Mouse (Mus musculus) gastrocnemius, postnatal 36 days (tissue): Measurements from ENCODE around the gene Pex6. TPM values are rescaled to one million over a fixed set of nuclear protein-coding genes. Genes with fewer than 3 reads are reported as not detected.

Experiments used
- DNase-seq, 2 experiments: peaks; one replicate each; pipeline ENCODE4 v3.0.0; 2022
- intact Hi-C: fragments of 180-260 bp; cut with DNase I; formaldehyde crosslinking; loops from one replicate; pipeline ENCODE4 v1.15.1; 2025
- long read RNA-seq, 2 experiments: library from polyadenylated mRNA; stranded (forward); transcript quantifications; one replicate each; pipeline ENCODE4 v2.0.0; 2021
- total RNA-seq, 2 experiments: library from RNA; stranded (reverse); gene quantifications; 2 replicates each; pipeline ENCODE4 v1.2.3; 2021

Pex6 gene
- 10 to 100 TPM; 12.7 to 15.2 TPM for total RNA-seq
- long read RNA-seq, experiment 1, transcript Pex6-201 (17 exons, 3,200 nt), result major isoform, 7 of 15 reads
- long read RNA-seq, experiment 1, partial matches to known transcripts, result 5 of 15 reads
- long read RNA-seq, experiment 1, other reads (novel, unspliced or antisense), result 2 of 15 reads
- long read RNA-seq, experiment 2, transcript Pex6-201 (17 exons, 3,200 nt), result major isoform, 16 of 23 reads
- long read RNA-seq, experiment 2, partial matches to known transcripts, result 3 of 23 reads
- long read RNA-seq, experiment 2, other reads (novel, unspliced or antisense), result 4 of 23 reads

GRCm38 (mm10) chr17:46710959-46711597, at the start of gene Pex6:
Gene Pex6 (plus strand): TSS chr17:46711463.
- peak; percentile 86 to 91 for DNase-seq
- intact Hi-C loops, result loop anchor here (5.0 kb wide), 1 partner anchor 34 kb away; the partner anchor contains the start of gene Mea1

GRCm38 (mm10) chr17:46661981-46662380, 49.3 kb upstream of the Pex6 start:
- intact Hi-C loops, result no loop called here
- no peak for DNase-seq

- intact Hi-C loops, result loop anchor here (1.0 kb wide), 1 partner anchor 18 kb away; the partner anchor contains the start of gene Klhdc3
- no peak for DNase-seq
Measured at GRCm38 (mm10) chr17:46662730-46663129, 48.5 kb upstream of the Pex6 start.

GRCm38 (mm10) chr17:46667712-46668111, 43.6 kb upstream of the Pex6 start:
- no peak for DNase-seq
- intact Hi-C loops, result no loop called here

- no peak for DNase-seq
- intact Hi-C loops, result no loop called here
Measured at GRCm38 (mm10) chr17:46669911-46670310, 41.4 kb upstream of the Pex6 start.

- intact Hi-C loops, result no loop called here
- peak; percentile 88 for DNase-seq
Measured at GRCm38 (mm10) chr17:46673850-46674529, 37.3 kb upstream of the Pex6 start, which contains the start of gene Rrp36. Gene Rrp36 (minus strand): TSS chr17:46674352.

- DNase-seq, result no peak
- intact Hi-C loops, result loop anchor here (5.0 kb wide), 1 partner anchor 38 kb away; the partner anchor contains the start of gene Pex6
Measured at GRCm38 (mm10) chr17:46674530-46675283, 36.6 kb upstream of the Pex6 start.

GRCm38 (mm10) chr17:46678416-46678815, 32.8 kb upstream of the Pex6 start, which contains the start of gene Mea1:
Gene Mea1 (plus strand): TSS chr17:46678793.
- peak; percentile 47 to 51 for DNase-seq
- intact Hi-C loops, result loop anchor here (5.0 kb wide), 1 partner anchor 34 kb away; the partner anchor contains the start of gene Pex6

- intact Hi-C loops, result loop anchor here (5.0 kb wide), 1 partner anchor 33 kb away; the partner anchor contains the start of gene Pex6
Measured at GRCm38 (mm10) chr17:46678911-46679310, 32.4 kb upstream of the Pex6 start.

GRCm38 (mm10) chr17:46679843-46680759, 31.2 kb upstream of the Pex6 start:
- no peak for DNase-seq
- intact Hi-C loops, result loop anchor here (1.0 to 5.0 kb wide), 2 partner anchors 17 to 32 kb away; partner anchors contain the start of gene Pex6

More at GRCm38 (mm10) chr17:46678911-46679310, 32.4 kb upstream of the Pex6 start:
- no peak for DNase-seq

- peak; percentile 92 to 98 for DNase-seq
- intact Hi-C loops, result loop anchor here (1.0 kb wide), 1 partner anchor 18 kb away; no protein-coding TSS in a partner anchor
Measured at GRCm38 (mm10) chr17:46680760-46681373, 30.4 kb upstream of the Pex6 start, which contains the start of gene Klhdc3. Gene Klhdc3 (minus strand): TSS chr17:46680914.

- no peak for DNase-seq
- intact Hi-C loops, result no loop called here
Measured at GRCm38 (mm10) chr17:46681466-46682118, 29.7 kb upstream of the Pex6 start.

GRCm38 (mm10) chr17:46682654-46683389, 28.4 kb upstream of the Pex6 start:
- no peak for DNase-seq
- intact Hi-C loops, result no loop called here

- no peak for DNase-seq
- intact Hi-C loops, result loop anchor here (2.0 kb wide), 1 partner anchor 17 kb away; no protein-coding TSS in a partner anchor
Measured at GRCm38 (mm10) chr17:46685913-46686312, 25.4 kb upstream of the Pex6 start.

- DNase-seq, result no peak
- intact Hi-C loops, result no loop called here
Measured at GRCm38 (mm10) chr17:46690665-46691064, 20.6 kb upstream of the Pex6 start.

- DNase-seq, result no peak
- intact Hi-C loops, result no loop called here
Measured at GRCm38 (mm10) chr17:46691390-46691789, 19.9 kb upstream of the Pex6 start.

- no peak for DNase-seq
- intact Hi-C loops, result no loop called here
Measured at GRCm38 (mm10) chr17:46694517-46695063, 16.7 kb upstream of the Pex6 start.
